Mouse (Mus musculus) liver, adult 2 months (tissue): ENCODE data around the gene Pepd. TPM values are rescaled to one million over a fixed set of nuclear protein-coding genes. Genes with fewer than 3 reads are reported as not detected.

ENCODE experiments used
- DNase-seq: peaks from one replicate; pipeline ENCODE4 v3.0.0-alpha.2; 2011; ENCODE audit warnings: low read depth, low spot score; ENCODE audit errors: extremely low read depth
- H3K27ac ChIP-seq: fragments of 200-500 bp; replicated peaks from 2 replicates; pipeline ENCODE4 v1.5.1; 2012; ENCODE audit warnings: low read depth, mild to moderate bottlenecking, control low read depth, inconsistent platforms, low read length; ENCODE audit not compliant: insufficient read depth
- H3K27me3 ChIP-seq: fragments of 200-500 bp; 2 replicates; pipeline ENCODE4 v1.6.1; 2012; ENCODE audit warnings: mild to moderate bottlenecking, moderate library complexity, low read length, inconsistent platforms; ENCODE audit not compliant: control insufficient read depth, insufficient read depth
- H3K36me3 ChIP-seq: fragments of 200-500 bp; 2 replicates; pipeline ENCODE4 v1.6.1; 2012; ENCODE audit warnings: low read length, inconsistent platforms; ENCODE audit not compliant: control insufficient read depth, insufficient read depth
- H3K4me1 ChIP-seq: fragments of 200-500 bp; 2 replicates; pipeline ENCODE4 v1.6.1; 2011; ENCODE audit warnings: low read length; ENCODE audit not compliant: control insufficient read depth, insufficient read depth
- H3K4me3 ChIP-seq: fragments of 200-500 bp; 2 replicates; pipeline ENCODE4 v1.5.1; 2011; ENCODE audit warnings: low read depth, mild to moderate bottlenecking, control low read depth, low read length, moderate library complexity; ENCODE audit not compliant: insufficient read depth
- H3K79me2 ChIP-seq: fragments of 200-500 bp; 2 replicates; pipeline ENCODE4 v1.6.1; 2012; ENCODE audit warnings: inconsistent platforms, mild to moderate bottlenecking, low read length, moderate library complexity; ENCODE audit not compliant: control insufficient read depth, insufficient read depth
- H3K9ac ChIP-seq: fragments of 200-500 bp; 2 replicates; pipeline ENCODE4 v1.6.1; 2012; ENCODE audit warnings: low read depth, mild to moderate bottlenecking, control low read depth, inconsistent platforms, low read length
- CTCF ChIP-seq: fragments of 200-500 bp; IDR thresholded peaks from 2 replicates; pipeline ENCODE4 v1.5.1; 2011; ENCODE audit warnings: low read depth, low read length, control low read depth
- POLR2A ChIP-seq: fragments of 200-500 bp; IDR thresholded peaks from 2 replicates; pipeline ENCODE4 v1.6.1; 2011; ENCODE audit warnings: low read length, control low read depth; ENCODE audit not compliant: insufficient read depth; ENCODE audit errors: extremely low read depth
- WGBS: fragments of 180-500 bp; shearing (Covaris S2); methylation state at CpG from one replicate; pipeline ENCODE4 v1.1.7; 2018; 5-methylcytosine and 5-hydroxymethylcytosine counted together
- polyA plus RNA-seq: library from polyadenylated mRNA; depleted of rRNA; stranded (reverse); fragments of >200 nt; gene quantifications from 2 replicates; pipeline ENCODE4 v1.2.3, GENCODE M21; 2012
- total RNA-seq: library from RNA; depleted of rRNA; stranded (reverse); fragments of >200 nt; gene quantifications from 2 replicates; pipeline ENCODE4 v1.2.3, GENCODE M21; 2014

Gene Pepd
- total and polyA plus RNA-seq, 2 experiments, result 71.9 to 76.2 TPM

DNA sequence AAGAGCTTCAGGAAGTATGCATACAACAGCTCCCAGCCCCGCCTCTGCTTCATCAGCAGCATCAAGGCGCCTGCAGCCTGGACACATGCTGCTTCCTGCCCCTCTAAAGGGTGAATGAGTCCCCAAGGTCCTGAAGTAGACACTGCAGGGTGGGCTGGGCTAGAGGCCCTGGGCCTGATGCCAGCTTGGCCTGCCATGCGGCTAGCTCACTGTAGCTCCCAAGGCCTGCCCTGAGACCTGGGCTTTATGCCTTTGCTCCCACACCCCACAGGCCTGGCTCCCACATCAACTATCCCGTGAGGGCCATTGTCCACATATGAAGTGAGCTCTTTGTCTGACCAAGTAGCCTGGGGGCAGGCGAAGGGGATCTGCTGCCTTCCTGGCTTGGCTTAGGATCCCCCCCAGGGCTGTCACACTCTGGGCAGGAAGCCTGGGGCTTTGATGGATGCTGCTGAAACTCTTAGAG is 124.1 kb downstream of the Pepd start:
- H3K79me2 ChIP-seq, result no peaks in the 10 kb centered on the region
- H3K4me1 ChIP-seq, result no peaks in the 10 kb centered on the region
- H3K27ac ChIP-seq, result no peak overlapping the region
- H3K27me3 ChIP-seq, result no peaks in the 10 kb centered on the region
- TF ChIP-seq POLR2A, result no peak
- no peak for TF ChIP-seq CTCF
- H3K4me3 ChIP-seq, result no peak overlapping the region
- DNase-seq, result no peak
- H3K36me3 ChIP-seq, result no peaks in the 10 kb centered on the region
- no peak overlapping the region for H3K9ac ChIP-seq
- 69% methylated on average over 5 of the region's 5 CpGs for WGBS

DNA sequence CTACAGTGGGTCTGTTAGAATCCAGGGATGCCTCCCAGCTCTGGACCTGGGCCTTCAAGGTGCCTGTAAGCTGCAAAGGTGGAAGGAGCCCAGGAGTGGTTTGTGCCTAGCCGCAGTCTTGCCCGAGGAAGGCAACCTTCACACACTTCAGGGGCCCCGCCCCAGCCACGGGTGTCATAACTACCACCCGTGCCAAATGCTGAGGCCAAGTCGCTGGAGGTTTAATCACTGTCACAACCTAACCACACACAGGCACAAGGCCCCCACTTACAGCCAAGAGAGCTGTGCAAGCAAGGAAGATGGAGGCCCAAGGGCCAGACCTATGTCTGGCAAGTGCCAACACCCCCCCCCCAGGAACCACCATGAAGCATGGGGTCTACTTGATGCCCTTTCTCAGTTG is 125.2 kb downstream of the Pepd start:
- Histone ChIP-seq H3K27ac (no peak overlapping the region), H3K27me3 (no peaks in the 10 kb centered on the region), H3K4me1 (peaks cover under 1% of the 10 kb centered on the region; the same call in 1 of the 2 replicates), H3K4me3 (no peak overlapping the region), H3K9ac (no peak overlapping the region), H3K36me3 (no peaks in the 10 kb centered on the region), H3K79me2 (no peaks in the 10 kb centered on the region)
- WGBS, result 85% methylated on average over 6 of the region's 6 CpGs
- DNase-seq, result no peak
- no peak for TF ChIP-seq CTCF
- no peak for TF ChIP-seq POLR2A

DNA sequence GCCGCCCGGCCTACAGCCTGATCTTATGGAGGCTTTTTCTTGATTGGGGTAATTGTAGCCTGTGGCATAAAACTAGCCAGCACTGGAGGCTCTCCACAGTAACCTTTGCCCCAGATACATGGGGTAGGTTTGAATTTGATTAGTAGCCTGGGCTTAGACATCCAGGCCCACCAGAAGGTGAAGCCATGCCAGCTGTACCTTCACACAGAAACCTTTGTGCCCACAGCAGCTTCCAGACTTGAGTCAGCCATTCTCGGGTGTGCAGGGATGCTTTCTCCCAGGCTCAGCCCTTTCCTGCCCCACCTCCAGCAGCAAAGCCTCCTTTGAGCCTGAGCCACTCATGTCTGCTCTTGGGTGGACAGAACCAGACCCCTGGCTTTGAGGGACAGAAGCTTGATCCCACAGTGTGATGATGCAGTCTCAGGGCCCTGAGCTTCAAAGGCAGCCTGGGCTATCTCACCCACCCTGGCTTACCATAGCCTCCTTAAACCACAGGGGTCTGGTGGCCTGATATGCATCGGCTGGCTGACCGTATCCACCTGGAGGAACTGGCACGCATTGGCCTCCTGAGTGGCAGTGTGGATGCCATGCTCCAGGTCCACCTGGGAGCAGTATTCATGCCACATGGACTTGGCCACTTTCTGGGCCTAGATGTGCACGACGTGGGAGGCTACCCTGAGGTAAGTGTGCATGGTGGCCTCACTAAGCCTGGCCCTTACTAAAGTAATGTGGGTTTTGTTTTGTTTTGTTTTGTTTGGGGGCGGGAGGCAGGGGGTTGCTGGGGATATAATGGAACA is 128.2 kb downstream of the Pepd start:
- Histone ChIP-seq H3K27me3 (no peaks in the 10 kb centered on the region), H3K4me3 (no peak overlapping the region), H3K36me3 (peaks cover 14% of the 10 kb centered on the region), H3K79me2 (no peaks in the 10 kb centered on the region), H3K27ac (no peak overlapping the region), H3K9ac (no peak overlapping the region), H3K4me1 (peaks cover 10% of the 10 kb centered on the region; the same call in 1 of the 2 replicates)
- WGBS, result 87% methylated on average over 9 of the region's 9 CpGs
- TF ChIP-seq POLR2A, result no peak
- TF ChIP-seq CTCF, result no peak
- no peak for DNase-seq

DNA sequence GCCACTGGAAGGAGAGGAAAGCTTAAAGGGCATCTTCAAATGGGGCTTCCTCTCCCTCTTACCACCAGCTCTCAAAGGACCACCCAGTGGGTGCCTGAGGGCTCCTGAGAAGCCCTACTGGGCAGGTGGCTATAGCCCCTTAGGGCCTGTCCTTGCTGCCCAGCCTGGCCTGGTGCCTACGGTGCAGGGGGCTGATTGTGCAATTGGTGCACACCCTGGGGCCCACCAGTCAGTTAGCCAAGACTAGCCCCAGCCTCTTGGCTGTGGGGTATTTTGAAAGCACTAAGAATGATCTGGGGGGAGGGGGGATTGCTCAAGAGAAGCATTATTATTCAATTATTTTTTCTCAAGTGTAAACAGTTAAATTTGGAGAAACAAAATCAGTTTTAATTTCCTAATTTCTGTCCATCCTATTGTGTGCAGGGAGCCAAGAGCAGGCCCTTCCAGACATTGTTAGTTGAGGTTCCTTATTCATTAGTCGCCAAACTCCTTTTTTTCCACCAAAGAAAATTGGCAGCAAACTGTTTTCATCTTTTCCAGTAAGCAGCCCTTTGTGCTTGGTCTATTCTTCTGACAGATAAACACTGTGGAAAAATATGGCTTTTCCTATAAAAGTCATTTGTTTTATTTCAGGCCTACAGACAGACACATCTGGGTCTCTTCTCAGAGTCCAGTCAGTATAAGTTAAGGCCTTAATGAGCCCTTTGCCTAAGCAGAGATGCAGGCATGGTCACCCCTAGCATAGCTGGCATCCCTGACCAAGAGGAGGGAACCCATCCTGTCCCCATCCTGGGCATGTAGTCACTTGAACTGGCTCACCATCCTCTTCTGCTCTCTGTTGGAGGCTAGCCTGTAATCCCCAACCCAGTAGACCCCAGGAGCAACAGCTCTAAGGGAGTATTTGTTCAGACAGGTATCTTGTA is 129.4 kb downstream of the Pepd start:
- no peak overlapping the region for H3K9ac ChIP-seq

DNA sequence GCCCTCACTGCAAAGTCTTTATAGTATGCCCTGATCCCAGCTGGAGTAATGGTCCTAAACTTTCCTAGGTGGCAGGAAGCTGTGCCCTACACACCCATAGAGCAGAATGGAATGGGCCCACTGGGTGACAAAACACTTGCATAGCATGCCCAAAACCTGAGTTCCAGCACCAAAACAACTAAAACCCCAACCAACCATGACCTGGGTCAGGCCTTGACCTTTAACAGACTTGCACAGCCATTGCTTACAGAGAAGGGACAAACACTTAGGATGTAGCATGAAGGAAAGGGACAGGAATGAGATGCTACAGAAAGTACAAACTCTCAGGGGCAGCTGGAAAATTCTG is 130.0 kb downstream of the Pepd start:
- Histone ChIP-seq H3K36me3 (peaks cover 27% of the 10 kb centered on the region), H3K4me1 (peaks cover 10% of the 10 kb centered on the region; the same call in 1 of the 2 replicates), H3K79me2 (no peaks in the 10 kb centered on the region; the same call in 1 of the 2 replicates), H3K27ac (no peak overlapping the region), H3K4me3 (no peak overlapping the region), H3K9ac (no peak overlapping the region), H3K27me3 (no peaks in the 10 kb centered on the region)
- no peak for DNase-seq
- TF ChIP-seq CTCF (no peak), POLR2A (no peak)

More for the DNA sequence above, 129.4 kb downstream of the Pepd start:
- Histone ChIP-seq H3K27me3 (no peaks in the 10 kb centered on the region), H3K4me3 (no peak overlapping the region), H3K27ac (no peak overlapping the region), H3K79me2 (no peaks in the 10 kb centered on the region), H3K4me1 (peaks cover 10% of the 10 kb centered on the region; the same call in 1 of the 2 replicates), H3K36me3 (peaks cover 25% of the 10 kb centered on the region)
- 37% methylated on average over 2 of the region's 2 CpGs for WGBS
- no peak for DNase-seq
- no peak for TF ChIP-seq CTCF
- TF ChIP-seq POLR2A, result no peak
